Mouse (Mus musculus): Measurements from ENCODE around the gene Tpd52l1. TPM values are rescaled to one million over a fixed set of nuclear protein-coding genes. Genes with fewer than 3 reads are reported as not detected.

Gene Tpd52l1
- polyA plus RNA-seq, 1 experiment from 2014 or later = 19.3 TPM

GRCm38 (mm10) chr10:31354141-31354540 is 91.6 kb downstream of the Tpd52l1 start:
- H3K4me1 ChIP-seq (replicated peaks; ENCODE audit: control insufficient read depth, insufficient read depth, low read length) = no peaks in the 10 kb centered on the region
- no peak overlapping the region for H3K9ac ChIP-seq (ENCODE audit: low read length)
- 68% methylated on average over 2 of the region's 2 CpGs for WGBS
- no peak overlapping the region for H3K4me2 ChIP-seq (ENCODE audit: low read depth, low read length)
- no peaks in the 10 kb centered on the region for H3K9me3 ChIP-seq (ENCODE audit: control insufficient read depth, low read length)
- no peaks in the 10 kb centered on the region for H3K27me3 ChIP-seq (ENCODE audit: control insufficient read depth, insufficient read depth, low read depth, low read length)
- no peak overlapping the region for H3K4me3 ChIP-seq (ENCODE audit: low read length)
- ATAC-seq (ENCODE audit: low read depth) = no peak
- H3K27ac ChIP-seq (ENCODE audit: low read length) = no peak overlapping the region
- no peaks in the 10 kb centered on the region for H3K36me3 ChIP-seq (ENCODE audit: control insufficient read depth, insufficient read depth, low read length)

- Histone ChIP-seq H3K4me2 (ENCODE audit: low read depth, low read length) (no peak overlapping the region), H3K4me3 (ENCODE audit: low read length) (no peak overlapping the region), H3K36me3 (ENCODE audit: control insufficient read depth, insufficient read depth, low read length) (no peaks in the 10 kb centered on the region), H3K9ac (ENCODE audit: low read length) (no peak overlapping the region), H3K9me3 (ENCODE audit: control insufficient read depth, low read length) (no peaks in the 10 kb centered on the region), H3K4me1 (replicated peaks; ENCODE audit: control insufficient read depth, insufficient read depth, low read length) (no peaks in the 10 kb centered on the region), H3K27me3 (ENCODE audit: control insufficient read depth, insufficient read depth, low read depth, low read length) (no peaks in the 10 kb centered on the region), H3K27ac (ENCODE audit: low read length) (no peak overlapping the region)
- ATAC-seq (ENCODE audit: low read depth) = no peak
- 63% methylated on average over 1 of the region's 1 CpGs for WGBS
Measured at GRCm38 (mm10) chr10:31352845-31353427, 92.8 kb downstream of the Tpd52l1 start.

- H3K9ac ChIP-seq (ENCODE audit: low read length) = no peak overlapping the region
- no peaks in the 10 kb centered on the region for H3K27me3 ChIP-seq (ENCODE audit: control insufficient read depth, insufficient read depth, low read depth, low read length)
- no peaks in the 10 kb centered on the region for H3K9me3 ChIP-seq (ENCODE audit: control insufficient read depth, low read length)
- ATAC-seq (ENCODE audit: low read depth) = no peak
- H3K4me3 ChIP-seq (ENCODE audit: low read length) = no peak overlapping the region
- no peaks in the 10 kb centered on the region for H3K4me1 ChIP-seq (replicated peaks; ENCODE audit: control insufficient read depth, insufficient read depth, low read length)
- WGBS = 74% methylated on average over 2 of the region's 2 CpGs
- H3K36me3 ChIP-seq (ENCODE audit: control insufficient read depth, insufficient read depth, low read length) = no peaks in the 10 kb centered on the region
- H3K4me2 ChIP-seq (ENCODE audit: low read depth, low read length) = no peak overlapping the region
- H3K27ac ChIP-seq (ENCODE audit: low read length) = no peak overlapping the region
Measured at GRCm38 (mm10) chr10:31351056-31351455, 94.7 kb downstream of the Tpd52l1 start.

- WGBS = 57% methylated on average over 8 of the region's 8 CpGs
Measured at GRCm38 (mm10) chr10:31346401-31346800, 99.4 kb downstream of the Tpd52l1 start.

GRCm38 (mm10) chr10:31336432-31336831 is 109.3 kb downstream of the Tpd52l1 start:
- Histone ChIP-seq H3K4me2 (ENCODE audit: low read depth, low read length) (no peak overlapping the region), H3K27ac (ENCODE audit: low read length) (no peak overlapping the region), H3K9ac (ENCODE audit: low read length) (no peak overlapping the region), H3K36me3 (ENCODE audit: control insufficient read depth, insufficient read depth, low read length) (no peaks in the 10 kb centered on the region), H3K27me3 (ENCODE audit: control insufficient read depth, insufficient read depth, low read depth, low read length) (no peaks in the 10 kb centered on the region), H3K9me3 (ENCODE audit: control insufficient read depth, low read length) (no peaks in the 10 kb centered on the region), H3K4me3 (ENCODE audit: low read length) (no peak overlapping the region), H3K4me1 (replicated peaks; ENCODE audit: control insufficient read depth, insufficient read depth, low read length) (0 out of 2 replicates have a peak, but pooled peaks cover under 1% of the 10 kb centered on the region)
- no peak for ATAC-seq (ENCODE audit: low read depth)
- 74% methylated on average over 5 of the region's 5 CpGs for WGBS

More at GRCm38 (mm10) chr10:31346401-31346800, 99.4 kb downstream of the Tpd52l1 start:
- H3K4me3 ChIP-seq (ENCODE audit: low read length) = no peak overlapping the region
- H3K9me3 ChIP-seq (ENCODE audit: control insufficient read depth, low read length) = no peaks in the 10 kb centered on the region
- H3K4me2 ChIP-seq (ENCODE audit: low read depth, low read length) = no peak overlapping the region
- H3K27me3 ChIP-seq (ENCODE audit: control insufficient read depth, insufficient read depth, low read depth, low read length) = no peaks in the 10 kb centered on the region
- H3K36me3 ChIP-seq (ENCODE audit: control insufficient read depth, insufficient read depth, low read length) = no peaks in the 10 kb centered on the region
- ATAC-seq (ENCODE audit: low read depth) = no peak
- H3K27ac ChIP-seq (ENCODE audit: low read length) = no peak overlapping the region
- no peaks in the 10 kb centered on the region for H3K4me1 ChIP-seq (replicated peaks; ENCODE audit: control insufficient read depth, insufficient read depth, low read length)
- no peak overlapping the region for H3K9ac ChIP-seq (ENCODE audit: low read length)

GRCm38 (mm10) chr10:31331225-31331775 is 114.5 kb downstream of the Tpd52l1 start:
- Histone ChIP-seq H3K9me3 (ENCODE audit: control insufficient read depth, low read length) (no peaks in the 10 kb centered on the region), H3K4me3 (ENCODE audit: low read length) (no peak overlapping the region), H3K36me3 (ENCODE audit: control insufficient read depth, insufficient read depth, low read length) (peaks cover 8% of the 10 kb centered on the region; the same call in 1 of the 2 replicates), H3K27ac (ENCODE audit: low read length) (no peak overlapping the region), H3K9ac (ENCODE audit: low read length) (no peak overlapping the region), H3K4me2 (ENCODE audit: low read depth, low read length) (no peak overlapping the region), H3K27me3 (ENCODE audit: control insufficient read depth, insufficient read depth, low read depth, low read length) (no peaks in the 10 kb centered on the region), H3K4me1 (replicated peaks; ENCODE audit: control insufficient read depth, insufficient read depth, low read length) (0 out of 2 replicates have a peak, but pooled peaks cover 2% of the 10 kb centered on the region)
- 84% methylated on average over 4 of the region's 4 CpGs for WGBS
- no peak for ATAC-seq (ENCODE audit: low read depth)

- H3K9me3 ChIP-seq (ENCODE audit: control insufficient read depth, low read length) = no peaks in the 10 kb centered on the region
- H3K4me2 ChIP-seq (ENCODE audit: low read depth, low read length) = no peak overlapping the region
- 87% methylated on average over 3 of the region's 3 CpGs for WGBS
- H3K9ac ChIP-seq (ENCODE audit: low read length) = no peak overlapping the region
- H3K36me3 ChIP-seq (ENCODE audit: control insufficient read depth, insufficient read depth, low read length) = peaks cover 13% of the 10 kb centered on the region; the same call in 1 of the 2 replicates
- H3K4me1 ChIP-seq (replicated peaks; ENCODE audit: control insufficient read depth, insufficient read depth, low read length) = 0 out of 2 replicates have a peak, but pooled peaks cover 2% of the 10 kb centered on the region
- H3K27me3 ChIP-seq (ENCODE audit: control insufficient read depth, insufficient read depth, low read depth, low read length) = no peaks in the 10 kb centered on the region
- no peak for ATAC-seq (ENCODE audit: low read depth)
- no peak overlapping the region for H3K27ac ChIP-seq (ENCODE audit: low read length)
- H3K4me3 ChIP-seq (ENCODE audit: low read length) = no peak overlapping the region
Measured at GRCm38 (mm10) chr10:31330286-31330962, 115.3 kb downstream of the Tpd52l1 start.

GRCm38 (mm10) chr10:31329436-31329835 is 116.3 kb downstream of the Tpd52l1 start:
- Histone ChIP-seq H3K27me3 (ENCODE audit: control insufficient read depth, insufficient read depth, low read depth, low read length) (no peaks in the 10 kb centered on the region), H3K4me1 (replicated peaks; ENCODE audit: control insufficient read depth, insufficient read depth, low read length) (0 out of 2 replicates have a peak, but pooled peaks cover 2% of the 10 kb centered on the region), H3K36me3 (ENCODE audit: control insufficient read depth, insufficient read depth, low read length) (peaks cover 13% of the 10 kb centered on the region; the same call in 1 of the 2 replicates), H3K4me3 (ENCODE audit: low read length) (no peak overlapping the region), H3K9me3 (ENCODE audit: control insufficient read depth, low read length) (no peaks in the 10 kb centered on the region), H3K27ac (ENCODE audit: low read length) (no peak overlapping the region), H3K9ac (ENCODE audit: low read length) (no peak overlapping the region), H3K4me2 (ENCODE audit: low read depth, low read length) (no peak overlapping the region)
- WGBS = 43% methylated on average over 1 of the region's 1 CpGs
- ATAC-seq (ENCODE audit: low read depth) = no peak

GRCm38 (mm10) chr10:31318491-31318890 is 127.3 kb downstream of the Tpd52l1 start:
- Histone ChIP-seq H3K9ac (ENCODE audit: low read length) (no peak overlapping the region), H3K27ac (ENCODE audit: low read length) (no peak overlapping the region), H3K4me1 (replicated peaks; ENCODE audit: control insufficient read depth, insufficient read depth, low read length) (peaks cover 2% of the 10 kb centered on the region; the same call in 1 of the 2 replicates), H3K4me2 (ENCODE audit: low read depth, low read length) (no peak overlapping the region), H3K27me3 (ENCODE audit: control insufficient read depth, insufficient read depth, low read depth, low read length) (no peaks in the 10 kb centered on the region), H3K4me3 (ENCODE audit: low read length) (no peak overlapping the region), H3K36me3 (ENCODE audit: control insufficient read depth, insufficient read depth, low read length) (peaks cover 5% of the 10 kb centered on the region; the same call in 1 of the 2 replicates), H3K9me3 (ENCODE audit: control insufficient read depth, low read length) (no peaks in the 10 kb centered on the region)
- no peak for ATAC-seq (ENCODE audit: low read depth)
- 80% methylated on average over 5 of the region's 5 CpGs for WGBS

All from lung, embryonic 16.5 days (tissue).